ENCODE assay signal across 23 mouse cellular contexts in the genomic region with DNA sequence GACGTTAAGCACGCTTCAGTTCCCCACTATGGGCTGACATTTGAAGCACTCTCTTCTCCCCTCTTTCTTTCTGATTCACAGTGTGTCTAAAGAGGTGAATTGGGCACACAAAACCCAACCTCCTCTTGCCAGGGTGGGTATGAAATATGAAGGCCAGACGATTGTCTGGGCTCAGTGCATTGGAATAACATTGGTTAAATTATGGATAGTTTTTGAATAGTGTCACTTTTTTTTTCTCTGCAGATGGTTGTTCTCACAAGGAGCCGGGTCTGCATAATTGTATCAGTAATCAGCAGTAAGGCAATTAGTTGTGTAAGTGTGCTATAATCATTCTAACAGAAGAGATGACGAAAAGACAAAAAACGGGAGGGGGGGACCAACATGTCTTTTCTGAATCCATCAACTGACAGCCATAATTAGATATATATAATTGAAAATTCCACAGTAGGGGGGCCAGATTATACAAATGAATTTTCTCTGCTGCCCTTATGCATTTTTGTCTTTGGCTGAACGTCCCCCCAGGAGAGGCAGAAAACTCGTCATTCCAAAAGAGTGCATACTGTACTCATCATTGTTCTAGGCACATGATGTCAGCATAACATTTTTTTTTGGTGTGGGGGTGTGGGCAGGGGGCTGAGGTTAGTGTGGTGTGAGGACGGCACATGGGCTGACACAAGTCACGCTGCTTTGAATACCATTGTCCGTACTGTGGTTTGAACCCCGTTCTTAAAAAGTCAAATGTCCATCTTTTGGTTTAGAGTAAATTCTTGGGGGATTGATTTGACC.
DNase-seq lines count a peak whose midpoint lies in the region; ATAC-seq lines count a peak whose summit lies in the region.
"Had no signal": no experiment of that assay in that cellular context is flagged by ENCODE, and none has a peak within 500 bp of the region (broad histone marks: within the 10 kb centered on the region; RNA-seq: fewer than 3 reads in every experiment).

No protein-coding gene starts in this region.

- 67% methylated on average over 12 of the region's 12 CpGs for WGBS in intestine, embryonic 14.5 days
- 69% methylated on average over 12 of the region's 12 CpGs for WGBS in intestine, embryonic 15.5 days
- WGBS in forebrain, embryonic 10.5 days = 57% methylated on average over 12 of the region's 12 CpGs
- 11% methylated on average over 12 of the region's 12 CpGs for WGBS in forebrain, embryonic 13.5 days

- peak; percentile 37 for DNase-seq in intestine, embryonic 14.5 days (ENCODE audit: low spot score)
- no peak for DNase-seq in forebrain, embryonic 10.5 days (ENCODE audit: extremely low spot score, low spot score)
- DNase-seq in retina, embryonic 14.5 days (ENCODE audit: low spot score) = peak; percentile 53
- DNase-seq in kidney, adult 18-20 months = no peak
- no peak for DNase-seq in spleen, postnatal 36 days (ENCODE audit: low spot score in 2 of 2)
- DNase-seq: adrenal gland, adult 2 months; cerebellum, postnatal 10 days; heart, adult 18-20 months; heart, postnatal 4 days; kidney, postnatal 4 days; layer of hippocampus, adult 9-11 months; left cerebral cortex, postnatal 4 days; liver, postnatal 0 days; lung, postnatal 10 days; right cerebral cortex, postnatal 14 days; spleen, adult 18-20 months had no signal

- H3K9me3 ChIP-seq in intestine, embryonic 14.5 days (ENCODE audit: control insufficient read depth, low read length) = no peaks in the 10 kb centered on the region
- H3K9me3 ChIP-seq in intestine, embryonic 15.5 days = no peaks in the 10 kb centered on the region
- no peaks in the 10 kb centered on the region for H3K9me3 ChIP-seq in forebrain, embryonic 10.5 days
- H3K9me3 ChIP-seq in forebrain, embryonic 13.5 days (replicated peaks) = no peaks in the 10 kb centered on the region
- H3K9me3 ChIP-seq: heart, embryonic 15.5 days; kidney, embryonic 15.5 days had no signal

- ATAC-seq in intestine, embryonic 14.5 days (replicated peaks; ENCODE audit: low FRiP score, low TSS enrichment, low read depth) = no peak
- ATAC-seq in intestine, embryonic 15.5 days = no peak
- peak; percentile 85 for ATAC-seq in forebrain, embryonic 13.5 days
- ATAC-seq: intestine, embryonic 16.5 days; liver, postnatal 0 days; midbrain, embryonic 16.5 days had no signal

- H3K4me2 ChIP-seq in intestine, embryonic 14.5 days (ENCODE audit: low read length) = no peak overlapping the region
- H3K4me2 ChIP-seq in intestine, embryonic 15.5 days (replicated peaks) = no peak overlapping the region
- H3K4me2 ChIP-seq in forebrain, embryonic 13.5 days = peak overlapping the region; percentile 23
- H3K4me2 ChIP-seq: heart, embryonic 15.5 days; kidney, embryonic 15.5 days had no signal

- no peaks in the 10 kb centered on the region for H3K36me3 ChIP-seq in intestine, embryonic 14.5 days (ENCODE audit: control insufficient read depth, insufficient read depth, low read length)
- H3K36me3 ChIP-seq in intestine, embryonic 15.5 days = no peaks in the 10 kb centered on the region
- no peaks in the 10 kb centered on the region for H3K36me3 ChIP-seq in forebrain, embryonic 10.5 days (replicated peaks)
- H3K36me3 ChIP-seq in forebrain, embryonic 13.5 days (ENCODE audit: poor library complexity, severe bottlenecking) = no peaks in the 10 kb centered on the region
- H3K36me3 ChIP-seq: heart, embryonic 15.5 days; kidney, embryonic 15.5 days had no signal

- no peaks in the 10 kb centered on the region for H3K27me3 ChIP-seq in intestine, embryonic 14.5 days (replicated peaks; ENCODE audit: control insufficient read depth, insufficient read depth, low read length)
- no peaks in the 10 kb centered on the region for H3K27me3 ChIP-seq in intestine, embryonic 15.5 days (replicated peaks)
- H3K27me3 ChIP-seq in forebrain, embryonic 10.5 days (ENCODE audit: poor library complexity, severe bottlenecking) = no peaks in the 10 kb centered on the region; the same call in 1 of the 2 replicates
- no peaks in the 10 kb centered on the region for H3K27me3 ChIP-seq in forebrain, embryonic 13.5 days
- H3K27me3 ChIP-seq: heart, embryonic 15.5 days; kidney, embryonic 15.5 days had no signal

- H3K9ac ChIP-seq in intestine, embryonic 14.5 days (ENCODE audit: low read length) = no peak overlapping the region
- no peak overlapping the region for H3K9ac ChIP-seq in intestine, embryonic 15.5 days
- H3K9ac ChIP-seq in forebrain, embryonic 13.5 days = no peak overlapping the region
- H3K9ac ChIP-seq: heart, embryonic 15.5 days; kidney, embryonic 15.5 days; liver, postnatal 0 days had no signal

- H3K4me1 ChIP-seq in intestine, embryonic 14.5 days (replicated peaks; ENCODE audit: control insufficient read depth, insufficient read depth, low read length) = no peaks in the 10 kb centered on the region
- H3K4me1 ChIP-seq in intestine, embryonic 15.5 days (replicated peaks) = no peaks in the 10 kb centered on the region
- H3K4me1 ChIP-seq in forebrain, embryonic 10.5 days = peaks cover 36% of the 10 kb centered on the region
- H3K4me1 ChIP-seq in forebrain, embryonic 13.5 days = peaks cover 47% of the 10 kb centered on the region
- H3K4me1 ChIP-seq: heart, embryonic 15.5 days had no signal

- no peak overlapping the region for H3K4me3 ChIP-seq in intestine, embryonic 14.5 days (ENCODE audit: low read depth, low read length)
- no peak overlapping the region for H3K4me3 ChIP-seq in intestine, embryonic 15.5 days (replicated peaks)
- no peak overlapping the region for H3K4me3 ChIP-seq in forebrain, embryonic 10.5 days
- no peak overlapping the region for H3K4me3 ChIP-seq in forebrain, embryonic 13.5 days
- H3K4me3 ChIP-seq: heart, embryonic 15.5 days; kidney, embryonic 15.5 days; left cerebral cortex, adult 2 months had no signal

- H3K27ac ChIP-seq in intestine, embryonic 14.5 days (ENCODE audit: low read depth) = no peak overlapping the region
- no peak overlapping the region for H3K27ac ChIP-seq in intestine, embryonic 15.5 days
- H3K27ac ChIP-seq in forebrain, embryonic 10.5 days = peak overlapping the region; percentile 82
- peak overlapping the region; percentile 86 for H3K27ac ChIP-seq in forebrain, embryonic 13.5 days
- H3K27ac ChIP-seq: heart, embryonic 15.5 days; kidney, embryonic 15.5 days; left cerebral cortex, adult 2 months had no signal

Comparison
In these comparisons a context has a peak if more than half of its experiments do, and no peak if none do; other contexts are left out.
1. DNase-seq: peak in intestine, embryonic 14.5 days (single experiment) and retina, embryonic 14.5 days (single experiment); none in forebrain, embryonic 10.5 days (single experiment), kidney, adult 18-20 months (single experiment) and spleen, postnatal 36 days (0 of 2).
2. H3K27ac ChIP-seq: peak in forebrain, embryonic 10.5 days (single experiment) and forebrain, embryonic 13.5 days (single experiment); none in intestine, embryonic 14.5 days (single experiment) and intestine, embryonic 15.5 days (single experiment).